Mouse (Mus musculus): ENCODE measurements around the gene Zfp451. TPM values are rescaled to one million over a fixed set of nuclear protein-coding genes. Genes with fewer than 3 reads are reported as not detected.

Gene Zfp451
- polyA plus RNA-seq, 1 experiment from 2014 or later: 48.5 TPM

DNA sequence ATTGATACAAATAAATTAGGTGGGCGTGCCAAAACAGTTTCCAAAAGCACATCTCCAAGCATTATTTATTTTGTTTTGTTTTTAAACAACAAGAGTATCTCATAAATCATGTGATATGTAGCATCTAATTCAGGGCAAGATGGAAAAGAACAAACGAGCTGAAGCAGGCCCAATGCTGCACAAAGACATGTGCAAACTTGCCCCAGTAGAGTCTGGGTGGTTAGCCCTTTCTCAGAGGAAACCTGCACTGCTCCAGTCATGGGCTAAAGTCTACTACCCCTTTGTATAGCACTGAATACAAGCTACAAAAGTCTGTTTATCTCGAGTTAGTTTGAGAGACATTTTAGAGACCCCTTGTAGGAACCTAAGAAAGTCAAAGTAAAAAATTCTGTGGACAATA lies 14.8 kb downstream of the Zfp451 start:
- WGBS: 86% methylated on average over 3 of the region's 3 CpGs
- DNase-seq (ENCODE audit: low spot score) (no peak), ATAC-seq (replicated peaks; ENCODE audit: low FRiP score) (no peak)
- no peak overlapping the region for H3K4me2 ChIP-seq (ENCODE audit: low read depth, low read length, severe bottlenecking)
- H3K9ac ChIP-seq (ENCODE audit: low read length): no peak overlapping the region
- H3K4me1 ChIP-seq (replicated peaks; ENCODE audit: control insufficient read depth, insufficient read depth, low read length): no peaks in the 10 kb centered on the region
- peaks cover 15% of the 10 kb centered on the region for H3K36me3 ChIP-seq (ENCODE audit: control insufficient read depth, insufficient read depth, low read length)
- no peaks in the 10 kb centered on the region for H3K27me3 ChIP-seq (ENCODE audit: control insufficient read depth, insufficient read depth, low read length)
- H3K9me3 ChIP-seq (ENCODE audit: control insufficient read depth, low read length): no peaks in the 10 kb centered on the region
- no peak overlapping the region for H3K27ac ChIP-seq (ENCODE audit: low read depth, low read length)
- no peak overlapping the region for H3K4me3 ChIP-seq (ENCODE audit: low read depth, low read length)

- Histone ChIP-seq H3K27ac (ENCODE audit: low read depth, low read length) (no peak overlapping the region), H3K27me3 (ENCODE audit: control insufficient read depth, insufficient read depth, low read length) (no peaks in the 10 kb centered on the region), H3K4me2 (ENCODE audit: low read depth, low read length, severe bottlenecking) (no peak overlapping the region), H3K4me3 (ENCODE audit: low read depth, low read length) (no peak overlapping the region), H3K9ac (ENCODE audit: low read length) (no peak overlapping the region), H3K36me3 (ENCODE audit: control insufficient read depth, insufficient read depth, low read length) (no peaks in the 10 kb centered on the region; the same call in 1 of the 2 replicates), H3K4me1 (replicated peaks; ENCODE audit: control insufficient read depth, insufficient read depth, low read length) (no peaks in the 10 kb centered on the region), H3K9me3 (ENCODE audit: control insufficient read depth, low read length) (no peaks in the 10 kb centered on the region)
- ATAC-seq (replicated peaks; ENCODE audit: low FRiP score) (no peak), DNase-seq (ENCODE audit: low spot score) (no peak)
- 76% methylated on average over 3 of the region's 3 CpGs for WGBS
Observed at GRCm38 (mm10) chr1:33788493-33788892, 25.9 kb downstream of the Zfp451 start.

GRCm38 (mm10) chr1:33788072-33788471 lies 26.3 kb downstream of the Zfp451 start:
- Histone ChIP-seq H3K4me1 (replicated peaks; ENCODE audit: control insufficient read depth, insufficient read depth, low read length) (no peaks in the 10 kb centered on the region), H3K4me2 (ENCODE audit: low read depth, low read length, severe bottlenecking) (no peak overlapping the region), H3K36me3 (ENCODE audit: control insufficient read depth, insufficient read depth, low read length) (no peaks in the 10 kb centered on the region), H3K27ac (ENCODE audit: low read depth, low read length) (no peak overlapping the region), H3K27me3 (ENCODE audit: control insufficient read depth, insufficient read depth, low read length) (no peaks in the 10 kb centered on the region), H3K9me3 (ENCODE audit: control insufficient read depth, low read length) (no peaks in the 10 kb centered on the region), H3K9ac (ENCODE audit: low read length) (no peak overlapping the region), H3K4me3 (ENCODE audit: low read depth, low read length) (no peak overlapping the region)
- DNase-seq (ENCODE audit: low spot score) (no peak), ATAC-seq (replicated peaks; ENCODE audit: low FRiP score) (no peak)
- WGBS: 91% methylated on average over 5 of the region's 5 CpGs

DNA sequence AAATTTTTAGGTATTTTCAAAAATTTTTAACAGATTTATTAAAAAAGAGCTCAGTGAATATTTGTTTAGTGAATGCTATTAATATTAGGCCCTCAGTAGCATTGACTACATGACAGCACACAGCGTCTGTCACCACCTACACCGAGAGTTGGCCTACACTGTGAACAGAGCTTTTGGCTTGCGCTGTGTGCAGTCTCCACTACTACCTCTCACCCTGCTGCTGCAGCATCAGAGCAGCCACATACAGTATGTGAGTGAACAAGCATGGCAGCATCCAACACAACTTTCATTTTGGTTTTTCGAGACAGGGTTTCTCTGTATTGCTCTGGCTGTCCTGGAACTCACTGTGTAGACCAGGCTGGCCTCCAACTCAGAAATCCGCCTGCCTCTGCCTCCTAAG lies 29.8 kb downstream of the Zfp451 start:
- Histone ChIP-seq H3K4me1 (replicated peaks; ENCODE audit: control insufficient read depth, insufficient read depth, low read length) (no peaks in the 10 kb centered on the region), H3K9ac (ENCODE audit: low read length) (no peak overlapping the region), H3K4me3 (ENCODE audit: low read depth, low read length) (no peak overlapping the region), H3K27me3 (ENCODE audit: control insufficient read depth, insufficient read depth, low read length) (no peaks in the 10 kb centered on the region), H3K9me3 (ENCODE audit: control insufficient read depth, low read length) (no peaks in the 10 kb centered on the region), H3K36me3 (ENCODE audit: control insufficient read depth, insufficient read depth, low read length) (no peaks in the 10 kb centered on the region), H3K27ac (ENCODE audit: low read depth, low read length) (no peak overlapping the region), H3K4me2 (ENCODE audit: low read depth, low read length, severe bottlenecking) (no peak overlapping the region)
- ATAC-seq (replicated peaks; ENCODE audit: low FRiP score): no peak
- DNase-seq (ENCODE audit: low spot score): no peak
- WGBS: 96% methylated on average over 5 of the region's 5 CpGs

GRCm38 (mm10) chr1:33776175-33776611 lies 38.2 kb downstream of the Zfp451 start:
- DNase-seq (ENCODE audit: low spot score) (no peak), ATAC-seq (replicated peaks; ENCODE audit: low FRiP score) (no peak)
- Histone ChIP-seq H3K27ac (ENCODE audit: low read depth, low read length) (no peak overlapping the region), H3K9ac (ENCODE audit: low read length) (no peak overlapping the region), H3K4me2 (ENCODE audit: low read depth, low read length, severe bottlenecking) (no peak overlapping the region), H3K4me1 (replicated peaks; ENCODE audit: control insufficient read depth, insufficient read depth, low read length) (no peaks in the 10 kb centered on the region), H3K36me3 (ENCODE audit: control insufficient read depth, insufficient read depth, low read length) (peaks cover 2% of the 10 kb centered on the region; the same call in 1 of the 2 replicates), H3K4me3 (ENCODE audit: low read depth, low read length) (no peak overlapping the region), H3K27me3 (ENCODE audit: control insufficient read depth, insufficient read depth, low read length) (no peaks in the 10 kb centered on the region), H3K9me3 (ENCODE audit: control insufficient read depth, low read length) (no peaks in the 10 kb centered on the region)
- WGBS: 93% methylated on average over 14 of the region's 14 CpGs

- Histone ChIP-seq H3K27me3 (ENCODE audit: control insufficient read depth, insufficient read depth, low read length) (no peaks in the 10 kb centered on the region), H3K27ac (ENCODE audit: low read depth, low read length) (no peak overlapping the region), H3K9me3 (ENCODE audit: control insufficient read depth, low read length) (no peaks in the 10 kb centered on the region), H3K36me3 (ENCODE audit: control insufficient read depth, insufficient read depth, low read length) (peaks cover 2% of the 10 kb centered on the region; the same call in 1 of the 2 replicates), H3K4me3 (ENCODE audit: low read depth, low read length) (no peak overlapping the region), H3K9ac (ENCODE audit: low read length) (no peak overlapping the region), H3K4me2 (ENCODE audit: low read depth, low read length, severe bottlenecking) (no peak overlapping the region), H3K4me1 (replicated peaks; ENCODE audit: control insufficient read depth, insufficient read depth, low read length) (no peaks in the 10 kb centered on the region)
- DNase-seq (ENCODE audit: low spot score): no peak
- 95% methylated on average over 9 of the region's 9 CpGs for WGBS
- no peak for ATAC-seq (replicated peaks; ENCODE audit: low FRiP score)
Observed at GRCm38 (mm10) chr1:33772106-33772505, 42.3 kb downstream of the Zfp451 start.

GRCm38 (mm10) chr1:33771621-33772020 lies 42.8 kb downstream of the Zfp451 start:
- Histone ChIP-seq H3K27ac (ENCODE audit: low read depth, low read length) (no peak overlapping the region), H3K4me3 (ENCODE audit: low read depth, low read length) (no peak overlapping the region), H3K4me2 (ENCODE audit: low read depth, low read length, severe bottlenecking) (no peak overlapping the region), H3K9me3 (ENCODE audit: control insufficient read depth, low read length) (no peaks in the 10 kb centered on the region), H3K27me3 (ENCODE audit: control insufficient read depth, insufficient read depth, low read length) (no peaks in the 10 kb centered on the region), H3K36me3 (ENCODE audit: control insufficient read depth, insufficient read depth, low read length) (peaks cover 2% of the 10 kb centered on the region; the same call in 1 of the 2 replicates), H3K4me1 (replicated peaks; ENCODE audit: control insufficient read depth, insufficient read depth, low read length) (0 out of 2 replicates have a peak, but pooled peaks cover 3% of the 10 kb centered on the region), H3K9ac (ENCODE audit: low read length) (no peak overlapping the region)
- no peak for ATAC-seq (replicated peaks; ENCODE audit: low FRiP score)
- no peak for DNase-seq (ENCODE audit: low spot score)
- 96% methylated on average over 10 of the region's 10 CpGs for WGBS

- Histone ChIP-seq H3K27ac (ENCODE audit: low read depth, low read length) (no peak overlapping the region), H3K4me1 (replicated peaks; ENCODE audit: control insufficient read depth, insufficient read depth, low read length) (0 out of 2 replicates have a peak, but pooled peaks cover 3% of the 10 kb centered on the region), H3K4me2 (ENCODE audit: low read depth, low read length, severe bottlenecking) (no peak overlapping the region), H3K9ac (ENCODE audit: low read length) (no peak overlapping the region), H3K36me3 (ENCODE audit: control insufficient read depth, insufficient read depth, low read length) (no peaks in the 10 kb centered on the region), H3K4me3 (ENCODE audit: low read depth, low read length) (no peak overlapping the region), H3K9me3 (ENCODE audit: control insufficient read depth, low read length) (no peaks in the 10 kb centered on the region), H3K27me3 (ENCODE audit: control insufficient read depth, insufficient read depth, low read length) (no peaks in the 10 kb centered on the region)
- ATAC-seq (replicated peaks; ENCODE audit: low FRiP score) (no peak), DNase-seq (ENCODE audit: low spot score) (no peak)
Observed at GRCm38 (mm10) chr1:33768827-33769226, 45.6 kb downstream of the Zfp451 start.

- no peaks in the 10 kb centered on the region for H3K36me3 ChIP-seq (ENCODE audit: control insufficient read depth, insufficient read depth, low read length)
- no peak overlapping the region for H3K4me3 ChIP-seq (ENCODE audit: low read depth, low read length)
- DNase-seq (ENCODE audit: low spot score) (no peak), ATAC-seq (replicated peaks; ENCODE audit: low FRiP score) (no peak)
- H3K9me3 ChIP-seq (ENCODE audit: control insufficient read depth, low read length): no peaks in the 10 kb centered on the region
- no peak overlapping the region for H3K9ac ChIP-seq (ENCODE audit: low read length)
- WGBS: 75% methylated on average over 1 of the region's 1 CpGs
- H3K4me2 ChIP-seq (ENCODE audit: low read depth, low read length, severe bottlenecking): no peak overlapping the region
- 0 out of 2 replicates have a peak, but pooled peaks cover 3% of the 10 kb centered on the region for H3K4me1 ChIP-seq (replicated peaks; ENCODE audit: control insufficient read depth, insufficient read depth, low read length)
- H3K27ac ChIP-seq (ENCODE audit: low read depth, low read length): no peak overlapping the region
- no peaks in the 10 kb centered on the region for H3K27me3 ChIP-seq (ENCODE audit: control insufficient read depth, insufficient read depth, low read length)
Observed at GRCm38 (mm10) chr1:33768091-33768787, 46.2 kb downstream of the Zfp451 start.
